Mouse (Mus musculus) cerebellum, postnatal 25 days (tissue): Measurements from ENCODE around the gene Rbms1.
A peak's percentile ranks its signal among the peaks of the same experiment; 100 is the strongest.
"Not testable (repeated sequence)": the region's sequence is repeated elsewhere in the genome, so short reads cannot be mapped to it uniquely, and the experiment has no call there.

ENCODE experiments used
- DNase-seq, 2 experiments: peaks; one replicate each; pipeline ENCODE4 v3.0.0; 2021; ENCODE audit warnings: mixed read lengths in 2 of 2

Rbms1 gene

GRCm38 (mm10) chr2:60844259-60844658, 118.7 kb downstream of the Rbms1 start:
- DNase-seq: no peak

DNA sequence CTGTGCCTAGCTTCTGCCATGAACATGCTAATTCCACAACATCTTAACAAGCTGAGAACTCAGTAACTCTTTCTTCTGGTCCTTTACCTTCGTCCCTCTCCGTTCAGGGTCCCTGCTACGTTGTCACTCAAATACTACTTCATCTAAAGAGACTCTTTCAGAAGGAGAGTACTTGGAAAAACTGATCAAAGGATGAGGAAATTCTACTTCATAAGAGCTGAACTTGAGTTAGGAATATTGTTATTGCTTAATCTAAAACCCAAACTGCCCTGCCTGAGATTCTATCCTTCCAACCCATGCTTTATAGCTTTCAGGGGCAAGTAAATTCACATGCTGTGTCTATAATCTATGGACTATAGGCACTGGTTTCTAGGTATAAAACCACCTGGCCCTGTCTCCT, 119.4 kb downstream of the Rbms1 start:
- no peak for DNase-seq

DNA sequence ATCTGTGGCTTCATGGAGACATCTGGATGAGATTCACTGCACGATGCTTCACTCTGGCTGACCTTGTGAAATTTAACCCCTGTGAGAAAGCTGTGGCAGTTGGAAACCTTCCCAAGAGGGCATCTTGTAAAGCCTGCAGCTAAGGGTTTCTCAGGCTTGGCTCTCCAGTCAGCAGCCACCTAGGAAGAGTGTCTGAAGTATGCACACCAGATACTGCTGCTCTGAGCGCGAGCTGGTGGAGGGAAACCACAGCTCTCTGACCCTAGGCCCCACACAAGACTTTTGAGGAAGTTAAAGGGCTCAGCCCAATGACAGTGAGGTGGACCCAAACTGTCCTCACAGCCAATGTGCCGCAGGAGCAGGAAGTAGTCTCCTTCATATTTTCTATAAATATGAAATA, 120.0 kb downstream of the Rbms1 start:
- no peak for DNase-seq

- DNase-seq: no peak
Measured at GRCm38 (mm10) chr2:60840922-60841321, 122.1 kb downstream of the Rbms1 start.

GRCm38 (mm10) chr2:60839498-60839897, 123.5 kb downstream of the Rbms1 start:
- no peak for DNase-seq

GRCm38 (mm10) chr2:60838856-60839255, 124.1 kb downstream of the Rbms1 start:
- DNase-seq: no peak

DNA sequence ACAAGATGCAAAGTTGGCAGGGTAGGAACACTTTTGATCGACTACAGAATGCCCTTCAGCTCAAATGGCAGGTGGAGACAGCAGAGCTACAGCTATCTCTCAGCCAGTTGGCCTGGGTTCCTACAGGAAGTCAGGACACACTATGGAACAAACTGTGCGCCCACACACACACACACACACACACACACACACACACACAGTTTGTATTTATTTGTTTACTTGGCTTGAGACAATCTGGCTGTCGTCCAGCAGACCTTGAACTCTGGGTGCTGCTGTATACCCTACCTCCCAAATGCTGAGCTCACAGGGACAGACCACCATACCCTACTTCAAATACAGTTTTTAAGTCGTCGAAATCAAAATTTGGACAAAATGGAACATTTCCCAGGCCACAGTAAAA, 125.4 kb downstream of the Rbms1 start:
- peak in 1 of 2 experiments; percentile 14 for DNase-seq

DNA sequence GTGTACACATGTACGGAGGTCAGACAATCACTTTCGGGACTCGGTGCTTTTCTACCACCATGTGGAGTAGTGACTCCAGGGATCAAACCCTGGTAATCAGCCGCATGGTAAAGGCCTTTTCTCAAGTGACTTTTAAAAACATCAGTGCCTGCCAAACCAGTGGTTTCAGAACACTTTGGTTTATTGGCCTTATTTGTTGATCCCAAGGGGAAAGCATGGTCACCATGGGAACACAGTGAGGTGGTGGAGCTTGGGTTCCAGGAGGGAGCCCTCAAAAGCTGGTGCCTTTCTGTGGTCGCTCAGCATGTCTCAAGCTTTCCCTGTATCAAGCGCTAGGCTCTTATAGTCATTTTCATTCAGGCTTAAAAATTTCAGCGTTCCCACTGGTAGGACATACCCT, 126.8 kb downstream of the Rbms1 start:
- no peak for DNase-seq

DNA sequence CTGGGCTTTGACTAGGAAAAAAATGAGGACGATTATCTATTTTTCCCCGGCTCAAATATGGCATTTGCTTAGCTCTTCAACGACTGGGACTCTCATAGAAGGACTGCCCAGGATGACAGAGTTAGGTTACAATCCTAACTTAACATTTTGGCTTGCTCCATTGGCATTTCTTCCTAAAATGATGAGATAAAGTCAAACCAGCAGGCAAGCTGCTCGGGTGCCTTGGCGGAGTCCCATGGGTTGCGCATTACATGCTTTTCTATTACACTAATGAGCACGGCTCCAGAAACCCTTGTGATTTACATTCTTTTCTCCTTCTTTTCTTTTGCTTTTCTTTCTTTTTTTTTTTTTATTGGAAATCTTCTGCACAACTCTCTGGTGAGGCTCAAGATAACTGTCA, 128.7 kb downstream of the Rbms1 start:
- DNase-seq: no peak

- no peak for DNase-seq
Measured at GRCm38 (mm10) chr2:60832254-60832653, 130.7 kb downstream of the Rbms1 start.

GRCm38 (mm10) chr2:60830464-60830863, 132.5 kb downstream of the Rbms1 start:
- not testable (repeated sequence) for DNase-seq

DNA sequence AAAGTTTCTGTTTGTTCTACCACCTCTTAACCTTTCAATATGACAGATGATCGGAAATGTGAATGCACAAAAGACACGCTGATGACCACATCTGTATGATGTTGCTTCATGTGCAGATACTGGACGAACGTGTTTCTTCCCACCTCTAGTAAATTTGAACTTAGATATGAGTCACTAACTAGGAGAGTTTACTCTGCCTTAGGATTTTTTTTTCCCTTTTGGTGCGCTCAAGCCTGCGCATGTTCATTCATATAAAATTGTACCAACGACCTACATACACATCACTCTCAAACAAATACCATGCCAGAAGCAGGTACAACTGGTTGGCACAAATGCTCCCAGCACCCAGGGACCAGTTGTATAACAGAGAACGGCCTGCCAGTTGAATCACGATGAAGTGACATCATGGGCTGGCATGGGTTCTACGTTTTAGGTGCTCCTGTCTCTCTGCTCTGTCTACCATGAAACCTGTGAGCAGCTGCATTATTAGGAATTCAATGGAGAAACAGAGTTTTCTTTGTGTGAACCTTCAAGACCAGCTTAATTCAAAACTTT, 134.0 kb downstream of the Rbms1 start:
- peak in 1 of 2 experiments; percentile 13 for DNase-seq

DNA sequence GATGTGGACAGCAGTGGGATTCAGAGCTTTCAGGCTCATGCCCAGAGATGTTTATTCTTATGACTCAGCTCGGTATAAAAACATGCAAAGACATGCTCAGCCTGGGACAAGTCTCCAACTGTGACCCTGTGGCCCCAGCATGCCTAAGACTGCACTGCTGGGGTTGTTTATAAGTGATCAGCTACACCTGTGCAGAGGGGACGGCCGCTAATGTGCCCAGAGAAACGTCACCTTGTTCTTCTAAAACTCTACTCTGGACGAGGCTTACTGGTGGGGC, 135.9 kb downstream of the Rbms1 start:
- DNase-seq: no peak

GRCm38 (mm10) chr2:60826406-60827151, 136.4 kb downstream of the Rbms1 start:
- DNase-seq: no peak

GRCm38 (mm10) chr2:60825690-60826089, 137.3 kb downstream of the Rbms1 start:
- no peak for DNase-seq

GRCm38 (mm10) chr2:60821635-60822034, 141.4 kb downstream of the Rbms1 start:
- no peak for DNase-seq

DNA sequence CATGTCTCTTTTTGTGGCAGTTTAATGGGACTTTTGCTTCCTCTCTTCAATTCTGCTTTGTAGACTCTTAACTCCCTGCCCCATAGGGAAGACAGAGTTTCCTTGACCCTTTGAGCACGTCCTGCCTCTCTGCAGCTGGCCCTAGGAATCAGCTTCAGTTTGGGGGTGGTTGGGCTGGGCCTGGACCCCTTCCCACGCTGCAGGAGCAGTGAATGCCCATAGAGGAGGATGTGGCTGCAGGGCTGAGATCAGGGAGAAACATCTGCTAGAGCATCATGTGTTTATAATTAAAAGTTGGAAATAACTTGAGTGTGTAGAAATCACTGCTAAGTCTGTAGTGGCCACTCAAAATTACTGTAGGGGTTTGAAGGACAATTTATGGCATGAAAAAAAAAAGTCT, 144.4 kb downstream of the Rbms1 start:
- DNase-seq: no peak

- no peak for DNase-seq
Measured at GRCm38 (mm10) chr2:60816307-60816706, 146.7 kb downstream of the Rbms1 start.

DNA sequence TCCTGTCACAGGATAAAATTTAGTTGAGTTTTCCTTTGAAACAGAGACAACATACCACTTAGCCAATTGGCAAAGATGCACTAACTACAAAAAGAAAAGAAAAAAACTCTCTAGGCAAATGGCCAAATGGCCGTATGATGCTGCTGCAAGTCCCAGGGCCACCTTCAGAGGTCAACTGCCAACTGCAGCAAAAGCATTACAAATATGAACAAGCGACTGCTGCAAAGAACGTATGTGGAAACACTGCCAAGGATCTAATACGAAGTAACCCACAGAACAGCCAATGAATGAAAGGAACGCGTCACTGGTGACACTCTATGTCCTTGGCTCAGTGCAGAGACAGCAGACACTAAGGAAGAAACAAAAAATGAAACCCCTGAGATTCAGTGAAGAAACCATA, 148.2 kb downstream of the Rbms1 start:
- DNase-seq: no peak

- peak; percentile 20 to 45 for DNase-seq
Measured at GRCm38 (mm10) chr2:60812949-60813348, 150.0 kb downstream of the Rbms1 start.

DNA sequence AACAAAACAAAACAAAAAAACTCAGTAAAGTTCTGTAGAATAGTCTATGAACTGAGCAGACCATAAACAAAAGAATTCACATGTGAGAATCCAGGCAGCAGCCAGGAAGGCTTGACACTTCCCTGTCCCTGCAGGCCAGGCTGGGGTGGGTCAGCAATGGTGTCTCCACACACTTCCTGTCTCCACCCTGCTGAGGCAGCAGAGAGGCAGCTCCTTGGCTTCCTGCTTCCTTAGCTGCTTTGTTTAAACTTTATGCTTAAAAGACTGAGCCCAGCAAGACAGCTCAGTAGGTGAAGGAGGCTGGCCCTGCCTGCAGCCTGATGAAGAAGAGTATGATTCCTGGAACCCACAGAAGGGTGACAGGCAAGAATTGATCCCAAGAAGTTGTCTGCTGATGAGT, 152.4 kb downstream of the Rbms1 start:
- no peak for DNase-seq

- no peak for DNase-seq
Measured at GRCm38 (mm10) chr2:60809441-60809921, 153.5 kb downstream of the Rbms1 start.

DNA sequence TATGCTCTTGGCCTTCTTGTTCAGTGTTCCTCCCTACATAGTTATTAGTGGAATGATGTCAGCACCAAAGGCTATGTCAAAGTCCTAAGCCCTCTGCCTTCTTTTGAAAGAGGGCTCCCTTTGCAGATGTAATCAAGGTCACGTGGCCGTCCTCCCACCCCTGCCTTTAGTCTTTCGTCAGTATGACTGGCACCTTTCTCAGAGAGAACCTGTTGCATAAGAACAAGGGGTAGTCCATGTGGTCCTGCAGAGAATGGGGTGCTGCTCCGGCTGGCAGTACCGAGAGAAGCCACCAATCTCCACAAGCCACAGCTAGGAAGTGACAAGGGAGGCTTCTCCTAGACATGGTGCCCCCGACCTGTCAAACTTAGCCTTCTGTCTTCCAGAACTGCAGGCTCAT, 154.2 kb downstream of the Rbms1 start:
- no peak for DNase-seq

GRCm38 (mm10) chr2:60807341-60808195, 155.4 kb downstream of the Rbms1 start:
- DNase-seq: no peak
